Mouse (Mus musculus) brain, embryonic 14.5 days (tissue): ENCODE measurements around the gene Med12l.

Experiments used
- CTCF ChIP-seq: fragments of 200-500 bp; IDR thresholded peaks from 2 replicates; pipeline ENCODE4 v1.5.1; 2012; ENCODE audit warnings: inconsistent platforms, mild to moderate bottlenecking, moderate library complexity, borderline replicate concordance; ENCODE audit not compliant: insufficient read depth, insufficient read length; ENCODE audit errors: extremely low read depth
- POLR2A ChIP-seq: fragments of 200-500 bp; IDR thresholded peaks from 2 replicates; pipeline ENCODE4 v1.6.1; 2012; ENCODE audit warnings: mild to moderate bottlenecking, inconsistent platforms, borderline replicate concordance; ENCODE audit not compliant: poor library complexity, insufficient read depth, insufficient read length, severe bottlenecking; ENCODE audit errors: extremely low read depth

DNA sequence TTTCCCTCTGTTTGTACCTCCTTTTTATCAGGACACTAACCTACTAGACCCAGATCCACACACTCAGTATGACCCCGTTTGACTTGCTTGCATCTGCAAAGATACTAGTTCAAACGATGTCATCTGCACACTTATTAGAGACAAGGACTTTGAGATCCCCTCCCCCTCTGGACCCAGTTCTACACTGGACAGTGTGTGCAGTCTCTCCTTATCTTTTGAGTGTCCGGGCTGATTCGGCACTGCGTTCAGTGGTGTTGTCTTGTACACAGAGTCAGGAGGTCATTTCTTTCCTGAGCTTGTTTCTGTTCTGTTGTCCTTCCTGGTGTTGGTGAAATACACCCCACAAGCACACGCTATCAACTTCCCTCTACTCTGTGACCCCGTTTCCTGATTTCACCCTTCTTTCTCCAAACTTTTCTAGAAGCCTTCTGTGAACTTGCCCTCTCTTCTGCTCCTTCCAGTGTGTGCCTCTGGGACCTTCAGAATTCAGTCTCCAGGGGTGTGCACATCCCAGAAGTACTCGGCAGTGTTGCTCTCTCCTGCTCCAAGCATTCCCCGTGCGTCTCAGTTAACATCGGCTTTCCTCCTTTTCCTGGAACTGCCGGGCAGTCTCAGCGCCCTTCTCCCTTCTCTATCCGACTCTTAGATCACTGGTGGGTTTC, 19.0 kb downstream of the Med12l start:
- TF ChIP-seq CTCF (no peak), POLR2A (no peak)
